Mouse (Mus musculus) heart, postnatal 0 days (tissue): Measurements from ENCODE around the gene Snn.

Source experiments
- CTCF ChIP-seq: IDR thresholded peaks from 2 replicates; pipeline ENCODE4 v1.5.1; 2016; ENCODE audit warnings: antibody characterized with exemption, control low read depth, low read depth
- EP300 ChIP-seq: IDR thresholded peaks from 2 replicates; pipeline ENCODE4 v1.6.1; 2016; ENCODE audit warnings: antibody characterized with exemption, low read depth

- TF ChIP-seq CTCF (no peak), EP300 (no peak)
Measured at GRCm38 (mm10) chr16:11022113-11022489, 38.6 kb upstream of the Snn start.
